Mouse (Mus musculus) G1E (cell line): ENCODE data around the gene Commd1.

Experiments
- CTCF ChIP-seq: IDR thresholded peaks from 2 replicates; pipeline ENCODE4 v1.5.1; 2012; ENCODE audit warnings: low read depth, low read length, inconsistent platforms, mixed read lengths
- GATA1 ChIP-seq: IDR thresholded peaks from 2 replicates; pipeline ENCODE4 v1.6.1; 2012; ENCODE audit warnings: borderline replicate concordance, low read length, inconsistent platforms, mixed read lengths
- GATA2 ChIP-seq: IDR thresholded peaks from 2 replicates; pipeline ENCODE4 v1.6.1; 2012; ENCODE audit warnings: low read depth, low read length, inconsistent platforms, borderline replicate concordance
- POLR2AphosphoS5 ChIP-seq: IDR thresholded peaks from 2 replicates; pipeline ENCODE4 v1.6.1; 2012; ENCODE audit warnings: low read depth, low read length, inconsistent platforms; ENCODE audit not compliant: insufficient replicate concordance
- TAL1 ChIP-seq: conservative IDR thresholded peaks from 2 replicates; pipeline ENCODE4 v1.6.1; 2012; ENCODE audit warnings: low read depth, low read length, inconsistent platforms, mixed read lengths

- peak; percentile 57 for TF ChIP-seq CTCF
- no peak for TF ChIP-seq GATA1
- no peak for TF ChIP-seq POLR2AphosphoS5
- TF ChIP-seq TAL1, result no peak
- no peak for TF ChIP-seq GATA2
Measured at GRCm38 (mm10) chr11:23013580-23014294, 31.6 kb upstream of the Commd1 start.
